In genomic region chr5:28355614-28356013, GRCm38 (mm10) we compare ENCODE assay signal across 20 mouse cellular contexts.
"Had no signal": no experiment of that assay in that cellular context is flagged by ENCODE, and none has a peak within 500 bp of the region (broad histone marks: within the 10 kb centered on the region; RNA-seq: fewer than 3 reads in every experiment).

No protein-coding gene starts in this region.

- ATAC-seq: hindbrain, embryonic 16.5 days; inflammation-experienced regulatory T-cells, adult 6 months; intestine, embryonic 15.5 days; intestine, postnatal 0 days; liver, embryonic 12.5 days had no signal

- DNase-seq: gastrocnemius, adult 2 months; gastrocnemius, postnatal 10 days; gastrocnemius, postnatal 25 days; heart, adult 11 months; heart, adult 2 months; heart, postnatal 10 days; heart, postnatal 4 days; kidney, adult 18-20 months; kidney, adult 8-10 months; kidney, postnatal 10 days; kidney, postnatal 25 days; kidney, postnatal 4 days; layer of hippocampus, adult 9-11 months; layer of hippocampus, postnatal 36 days; left cerebral cortex, postnatal 4 days had no signal
